Mouse (Mus musculus) intestine, postnatal 0 days (tissue): ENCODE measurements around the gene Dcaf8. TPM values are rescaled to one million over a fixed set of nuclear protein-coding genes. Genes with fewer than 3 reads are reported as not detected.
"Not testable (repeated sequence)": the region's sequence is repeated elsewhere in the genome, so short reads cannot be mapped to it uniquely, and the experiment has no call there.

Experiments
- ATAC-seq: fragments of 200-750 bp; cut with Nextera tagmentation; 2 replicates; pipeline ENCODE4 v1.8.0; 2017; ENCODE audit warnings: mild to moderate bottlenecking, moderate TSS enrichment, moderate library complexity
- H3K27ac ChIP-seq: fragments of 300-500 bp; sonication (generic); 2 replicates; pipeline ENCODE4 v1.5.1; 2014; ENCODE audit warnings: mild to moderate bottlenecking, low read depth, low read length, moderate library complexity
- H3K27me3 ChIP-seq: fragments of 300-500 bp; sonication (generic); replicated peaks from 2 replicates; pipeline ENCODE4 v1.6.1; 2014; ENCODE audit warnings: low read length, mixed read lengths; ENCODE audit not compliant: control insufficient read depth, insufficient read depth
- H3K36me3 ChIP-seq: fragments of 300-500 bp; sonication (generic); 2 replicates; pipeline ENCODE4 v1.6.1; 2014; ENCODE audit warnings: mild to moderate bottlenecking, moderate library complexity; ENCODE audit not compliant: control insufficient read depth, insufficient read depth
- H3K4me1 ChIP-seq: fragments of 300-500 bp; sonication (generic); replicated peaks from 2 replicates; pipeline ENCODE4 v1.6.1; 2014; ENCODE audit warnings: antibody characterized with exemption, low read length, mixed read lengths; ENCODE audit not compliant: control insufficient read depth, insufficient read depth
- H3K4me2 ChIP-seq: fragments of 300-500 bp; sonication (generic); replicated peaks from 2 replicates; pipeline ENCODE4 v1.6.1; 2014; ENCODE audit warnings: low read depth, mild to moderate bottlenecking, moderate library complexity
- H3K4me3 ChIP-seq: fragments of 300-500 bp; sonication (generic); 2 replicates; pipeline ENCODE4 v1.5.1; 2014; ENCODE audit warnings: low read depth, low read length
- H3K9ac ChIP-seq: fragments of 300-500 bp; sonication (generic); 2 replicates; pipeline ENCODE4 v1.6.1; 2014; ENCODE audit warnings: mild to moderate bottlenecking, low read depth, low read length
- H3K9me3 ChIP-seq: fragments of 300-500 bp; sonication (generic); 2 replicates; pipeline ENCODE4 v1.6.1; 2016; ENCODE audit warnings: mixed run types; ENCODE audit not compliant: control insufficient read depth
- CTCF ChIP-seq: sonication (generic); IDR thresholded peaks from 2 replicates; pipeline ENCODE4 v1.5.1; 2016; ENCODE audit warnings: low read depth, mild to moderate bottlenecking, control low read depth, antibody characterized with exemption, moderate library complexity
- WGBS: fragments of 180-500 bp; shearing (Covaris S2); extraction: QIAGEN DNeasy Blood & Tissue Kit; methylation state at CpG from one replicate; pipeline ENCODE4 v1.1.7; 2014; 5-methylcytosine and 5-hydroxymethylcytosine counted together
- polyA plus RNA-seq: library from polyadenylated mRNA; unstranded; fragments of >200 nt; fragmentation: Nextera tagmentation; extraction: Ambion mirVana; gene quantifications from 2 replicates; pipeline ENCODE4 v1.2.1, GENCODE M21; 2015

Dcaf8 gene
- polyA plus RNA-seq, 1 experiment from 2014 or later, result 48.6 TPM

DNA sequence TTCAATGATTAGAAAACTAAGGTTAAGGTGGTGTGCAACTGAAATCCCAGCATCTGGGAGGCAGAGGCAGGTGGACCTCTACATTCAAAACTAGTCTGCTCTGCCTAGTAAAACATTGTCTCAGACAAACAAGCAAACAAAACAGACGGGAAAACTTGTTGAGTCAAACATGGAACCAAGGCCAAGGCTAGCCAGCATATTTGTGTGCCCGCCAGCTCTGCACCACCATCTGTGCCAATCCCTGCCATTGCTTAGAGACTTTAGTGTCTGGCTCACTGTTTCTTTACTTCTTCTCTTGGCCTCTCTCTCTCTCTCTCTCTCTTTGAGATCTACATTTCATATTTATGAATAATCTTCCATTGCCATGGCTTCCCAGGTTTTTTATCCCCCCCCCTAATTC lies 80.3 kb downstream of the Dcaf8 start:
- H3K36me3 ChIP-seq, result no peaks in the 10 kb centered on the region
- no peak overlapping the region for H3K27ac ChIP-seq
- H3K4me1 ChIP-seq, result no peaks in the 10 kb centered on the region
- WGBS, result 71% methylated on average over 2 of the region's 2 CpGs
- no peak overlapping the region for H3K9ac ChIP-seq
- no peaks in the 10 kb centered on the region for H3K27me3 ChIP-seq
- no peak for TF ChIP-seq CTCF
- no peaks in the 10 kb centered on the region for H3K9me3 ChIP-seq
- H3K4me3 ChIP-seq, result no peak overlapping the region
- no peak for ATAC-seq
- no peak overlapping the region for H3K4me2 ChIP-seq

DNA sequence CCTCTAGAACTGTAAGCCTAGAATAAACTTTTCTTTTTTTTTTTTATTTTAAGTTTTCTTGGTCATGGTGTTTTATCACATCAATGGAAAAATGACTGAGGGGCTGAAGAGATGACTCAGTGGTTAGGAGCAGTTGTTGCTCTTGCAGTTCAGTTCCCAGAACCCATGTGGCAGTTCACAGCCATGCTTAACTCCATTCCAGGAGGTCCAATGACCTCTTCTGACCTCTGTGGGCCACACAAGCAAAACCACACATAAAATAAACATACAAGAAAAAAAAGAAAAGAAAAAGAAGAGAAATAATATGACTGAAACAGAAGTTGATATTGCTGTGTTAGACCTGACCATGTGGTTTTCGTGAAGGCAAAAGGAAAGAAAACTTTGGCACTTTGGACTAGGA lies 81.3 kb downstream of the Dcaf8 start:
- H3K27me3 ChIP-seq, result no peaks in the 10 kb centered on the region
- H3K36me3 ChIP-seq, result no peaks in the 10 kb centered on the region
- no peak overlapping the region for H3K4me3 ChIP-seq
- TF ChIP-seq CTCF, result no peak
- H3K9ac ChIP-seq, result no peak overlapping the region
- no peaks in the 10 kb centered on the region for H3K9me3 ChIP-seq
- WGBS, result 86% methylated on average over 1 of the region's 1 CpGs
- no peak overlapping the region for H3K4me2 ChIP-seq
- H3K4me1 ChIP-seq, result no peaks in the 10 kb centered on the region
- no peak overlapping the region for H3K27ac ChIP-seq
- ATAC-seq, result no peak

- Histone ChIP-seq H3K9me3 (no peaks in the 10 kb centered on the region), H3K36me3 (no peaks in the 10 kb centered on the region), H3K27ac (no peak overlapping the region), H3K9ac (no peak overlapping the region), H3K4me3 (no peak overlapping the region), H3K4me2 (no peak overlapping the region), H3K4me1 (no peaks in the 10 kb centered on the region), H3K27me3 (peaks cover 7% of the 10 kb centered on the region; the same call in 1 of the 2 replicates)
- ATAC-seq, result no peak
- TF ChIP-seq CTCF, result no peak
- 65% methylated on average over 6 of the region's 6 CpGs for WGBS
Observed at GRCm38 (mm10) chr1:172240945-172241708, 93.2 kb downstream of the Dcaf8 start.

DNA sequence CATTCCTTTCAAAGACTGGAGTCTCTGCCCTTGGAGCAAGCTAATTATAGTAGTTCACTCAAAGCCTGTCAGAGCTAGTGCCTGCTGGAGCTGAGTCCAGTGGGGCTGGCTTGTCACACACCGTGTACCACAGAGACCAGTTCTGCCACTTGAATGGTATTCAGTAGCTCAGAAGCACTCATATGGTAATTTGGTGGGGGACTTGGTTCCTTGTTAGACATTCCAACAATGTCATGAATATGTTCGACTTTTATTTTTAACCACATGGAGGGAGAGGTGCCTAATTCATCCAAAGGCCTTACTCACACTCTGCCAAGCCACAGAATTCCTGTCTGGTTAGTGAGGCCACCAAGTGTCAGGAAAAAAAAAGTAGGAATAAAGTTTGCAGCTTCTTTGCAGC lies 94.5 kb downstream of the Dcaf8 start:
- H3K4me1 ChIP-seq, result no peaks in the 10 kb centered on the region
- H3K4me3 ChIP-seq, result no peak overlapping the region
- H3K27me3 ChIP-seq, result peaks cover 7% of the 10 kb centered on the region; the same call in 1 of the 2 replicates
- H3K27ac ChIP-seq, result no peak overlapping the region
- WGBS, result 51% methylated on average over 2 of the region's 2 CpGs
- TF ChIP-seq CTCF, result no peak
- no peak for ATAC-seq
- no peak overlapping the region for H3K4me2 ChIP-seq
- H3K9me3 ChIP-seq, result no peaks in the 10 kb centered on the region
- no peaks in the 10 kb centered on the region for H3K36me3 ChIP-seq
- H3K9ac ChIP-seq, result no peak overlapping the region

DNA sequence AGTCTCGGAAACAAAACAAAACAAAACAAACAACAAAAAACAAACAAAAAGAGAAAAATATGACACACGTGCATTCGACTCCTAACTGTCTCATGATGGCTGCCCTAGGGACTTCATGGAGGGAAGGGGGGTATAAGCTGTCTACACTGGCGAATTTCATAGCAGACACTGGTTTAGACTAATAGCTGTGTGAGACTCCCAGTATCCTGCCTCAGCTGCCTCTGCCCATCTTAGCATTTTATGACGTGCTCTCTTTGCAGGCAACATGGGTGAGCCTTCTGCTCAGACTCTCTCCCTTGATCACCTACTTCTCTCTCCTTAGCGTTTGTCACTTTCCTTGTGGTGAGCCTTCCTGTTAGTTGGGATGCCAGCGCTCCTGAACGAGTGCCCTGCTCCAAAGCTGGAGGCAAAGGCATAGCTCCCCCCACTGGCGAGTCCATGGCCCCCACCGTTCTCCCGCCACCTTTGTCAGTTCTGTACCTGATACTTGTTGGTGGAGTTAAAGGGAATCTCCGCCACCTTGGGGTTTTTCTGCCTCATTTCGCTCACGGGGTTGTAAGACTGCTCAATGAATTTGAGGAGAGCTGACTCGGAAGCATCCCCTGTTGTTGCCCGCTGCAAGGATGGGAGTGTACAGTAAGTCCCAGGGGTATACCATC lies 95.8 kb downstream of the Dcaf8 start:
- H3K9me3 ChIP-seq, result no peaks in the 10 kb centered on the region
- peaks cover 7% of the 10 kb centered on the region; the same call in 1 of the 2 replicates for H3K27me3 ChIP-seq
- H3K9ac ChIP-seq, result no peak overlapping the region
- TF ChIP-seq CTCF, result peak; percentile 50
- no peak overlapping the region for H3K27ac ChIP-seq
- ATAC-seq, result no peak
- H3K4me3 ChIP-seq, result no peak overlapping the region
- H3K4me1 ChIP-seq, result no peaks in the 10 kb centered on the region
- H3K4me2 ChIP-seq, result no peak overlapping the region
- WGBS, result 30% methylated on average over 16 of the region's 16 CpGs
- H3K36me3 ChIP-seq, result no peaks in the 10 kb centered on the region

- not testable (repeated sequence) for H3K4me1 ChIP-seq, H3K4me2 ChIP-seq, ATAC-seq, H3K27me3 ChIP-seq, H3K27ac ChIP-seq, H3K36me3 ChIP-seq, H3K9me3 ChIP-seq, H3K9ac ChIP-seq, H3K4me3 ChIP-seq
- WGBS, result 37% methylated on average over 23 of the region's 23 CpGs
Observed at GRCm38 (mm10) chr1:172244645-172245044, 96.8 kb downstream of the Dcaf8 start.

Other genes with a start within 250 kb of the Dcaf8 start
- gene Slamf6, start 230.6 kb upstream of the Dcaf8 start, polyA plus RNA-seq, result 0.26 and 0.42 TPM in 2 replicates
- gene Vangl2, start 119.6 kb upstream of the Dcaf8 start, polyA plus RNA-seq, result 2.8 and 3.3 TPM in 2 replicates
- gene Nhlh1, start 90.5 kb upstream of the Dcaf8 start, polyA plus RNA-seq, result 0.05 TPM in 1 of 2 replicates, not detected in the other
- gene Copa, start 65.6 kb upstream of the Dcaf8 start, polyA plus RNA-seq, result 133 and 139 TPM in 2 replicates
- 110 and 115 TPM in 2 replicates for gene Ncstn, start 65.3 kb upstream of the Dcaf8 start, polyA plus RNA-seq
- 132 and 134 TPM in 2 replicates for gene Pex19, start 21.3 kb upstream of the Dcaf8 start, polyA plus RNA-seq
- gene Pea15a, start 58.7 kb downstream of the Dcaf8 start, polyA plus RNA-seq, result 44.5 and 44.9 TPM in 2 replicates
- gene Casq1, start 71.8 kb downstream of the Dcaf8 start, polyA plus RNA-seq, result 21.5 and 22.8 TPM in 2 replicates
- not detected in 2 replicates for gene Atp1a4, start 110.3 kb downstream of the Dcaf8 start, polyA plus RNA-seq
- 17.7 and 17.8 TPM in 2 replicates for gene Igsf8, start 113.6 kb downstream of the Dcaf8 start, polyA plus RNA-seq
- gene Atp1a2, start 150.0 kb downstream of the Dcaf8 start, polyA plus RNA-seq, result 1.9 and 2.8 TPM in 2 replicates
- gene Kcnj9, start 181.2 kb downstream of the Dcaf8 start, polyA plus RNA-seq, result 0.05 TPM in 1 of 2 replicates, not detected in the other
- gene Kcnj10, start 193.1 kb downstream of the Dcaf8 start, polyA plus RNA-seq, result 0.16 and 0.17 TPM in 2 replicates
- 4.3 and 4.4 TPM in 2 replicates for gene Pigm, start 228.5 kb downstream of the Dcaf8 start, polyA plus RNA-seq